Mouse (Mus musculus): Measurements from ENCODE around the gene Slc37a3.

Gene Slc37a3

DNA sequence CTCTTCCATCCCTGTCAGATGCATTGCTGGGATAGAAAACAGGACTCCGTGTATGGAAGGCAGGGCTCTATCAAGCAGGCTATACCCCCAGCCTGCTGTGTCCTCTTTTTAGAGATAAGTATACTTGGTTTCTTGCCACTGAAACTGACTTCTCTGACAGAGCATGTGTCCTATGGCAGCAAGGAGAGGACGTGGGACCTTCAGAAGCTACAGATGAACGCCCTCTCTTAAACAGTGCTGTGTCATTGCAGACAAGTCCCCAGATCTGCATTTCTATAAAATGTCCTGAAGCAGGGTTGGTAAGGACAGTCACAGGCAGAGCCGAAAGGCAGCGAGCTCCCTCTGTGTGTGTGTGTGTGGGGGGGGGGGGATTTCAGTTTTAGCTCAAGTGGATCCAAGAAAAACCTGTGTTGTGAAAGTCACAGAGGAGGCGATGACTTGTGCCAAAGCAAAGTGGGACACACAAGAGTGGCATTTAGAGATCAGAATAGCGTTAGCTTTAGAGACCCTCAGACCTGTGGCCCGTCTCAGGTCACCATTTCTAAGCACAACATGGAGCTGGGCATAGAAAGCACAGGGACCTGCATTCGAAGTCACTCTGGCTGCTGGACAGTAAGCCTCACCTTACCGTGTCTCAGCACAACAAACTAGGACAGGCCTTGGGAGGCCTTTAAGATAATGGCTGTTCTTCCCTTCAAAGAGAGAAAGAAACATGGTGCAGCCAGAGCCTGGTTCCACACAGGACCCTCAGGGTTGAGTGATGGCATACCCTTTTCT is 59.4 kb downstream of the Slc37a3 start:
- DNase-seq = no peak

DNA sequence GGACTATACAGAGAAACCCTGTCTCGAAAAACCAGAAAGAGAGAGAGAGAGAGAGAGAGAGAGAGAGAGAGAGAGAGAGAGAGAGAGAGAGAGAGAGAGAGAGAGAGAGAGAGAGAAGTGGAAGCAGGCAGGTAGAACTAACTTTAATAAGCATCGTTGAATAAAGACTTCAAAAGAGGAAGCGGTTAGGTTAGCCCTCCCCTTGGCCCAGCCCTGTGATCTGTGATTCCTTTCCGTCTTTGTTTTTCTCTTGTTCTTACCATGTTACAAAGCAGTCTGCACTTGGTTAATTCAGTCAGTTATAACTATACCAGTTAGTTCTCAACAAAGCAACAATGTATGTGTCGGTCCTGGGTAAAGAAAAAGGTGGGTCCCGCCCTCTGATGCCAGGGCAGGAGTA is 61.4 kb downstream of the Slc37a3 start:
- no peak for DNase-seq

DNA sequence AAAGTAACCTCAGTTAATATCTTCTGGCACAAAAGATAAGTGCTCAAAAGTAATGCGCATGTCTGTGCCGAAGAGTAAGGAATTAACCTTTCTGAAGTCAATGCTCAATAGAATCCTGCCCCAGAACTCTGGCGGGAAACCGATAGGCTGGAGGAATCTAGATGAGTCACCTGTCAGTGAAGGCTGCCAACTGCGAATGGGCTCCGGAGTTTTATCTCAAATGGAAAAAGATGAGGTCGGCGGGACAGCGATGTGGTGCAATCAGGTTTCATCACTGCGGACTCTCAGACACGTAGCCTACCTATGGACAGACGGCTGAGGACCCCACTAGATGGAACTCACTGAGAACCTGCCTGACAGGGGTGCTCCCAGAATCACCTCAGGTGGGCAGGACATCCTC is 63.0 kb downstream of the Slc37a3 start:
- DNase-seq = no peak

DNA sequence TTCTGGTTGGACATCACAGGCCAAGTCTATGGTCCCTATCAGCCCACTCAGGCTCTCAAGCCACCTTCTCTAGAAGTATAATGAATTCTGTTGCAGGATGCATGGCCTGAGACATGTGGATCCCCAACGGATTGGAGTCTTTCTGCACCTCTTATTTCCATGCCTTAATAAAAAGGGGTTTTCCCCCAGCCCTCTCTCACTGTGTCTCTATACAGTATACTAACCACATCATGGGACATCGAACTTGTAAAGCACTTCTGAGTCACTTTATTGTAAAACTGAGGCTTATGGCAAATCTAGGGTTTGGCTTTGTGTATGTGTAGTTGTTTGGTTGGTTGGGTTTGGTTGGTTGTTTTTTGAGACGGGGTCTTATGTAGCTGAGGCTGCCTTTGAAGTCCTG is 65.7 kb downstream of the Slc37a3 start:
- no peak for DNase-seq

DNA sequence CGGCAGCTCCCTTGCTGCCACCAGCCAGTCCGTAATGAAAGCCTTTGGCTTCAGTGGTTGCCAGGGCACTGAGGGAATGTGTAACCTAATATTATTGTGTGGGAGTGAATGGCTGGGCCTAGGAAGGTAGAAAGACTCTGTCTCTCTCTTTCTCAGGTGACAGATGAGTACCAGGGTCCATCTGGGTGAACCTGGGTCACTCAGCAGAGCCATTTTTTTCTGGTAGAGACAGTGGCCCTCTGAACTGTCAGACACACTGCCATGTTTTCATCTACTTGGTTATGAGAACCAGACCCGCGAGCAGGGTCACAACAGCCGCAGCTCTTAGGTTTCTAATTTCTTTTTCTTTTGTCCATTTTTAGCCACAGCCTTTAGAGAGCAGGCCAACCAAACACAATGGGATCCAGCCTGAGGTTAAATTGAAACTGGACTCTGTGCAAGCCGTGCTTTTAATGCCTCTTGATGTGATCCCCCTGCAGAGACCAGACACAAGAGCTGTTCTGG is 73.1 kb downstream of the Slc37a3 start:
- no peak for DNase-seq

DNA sequence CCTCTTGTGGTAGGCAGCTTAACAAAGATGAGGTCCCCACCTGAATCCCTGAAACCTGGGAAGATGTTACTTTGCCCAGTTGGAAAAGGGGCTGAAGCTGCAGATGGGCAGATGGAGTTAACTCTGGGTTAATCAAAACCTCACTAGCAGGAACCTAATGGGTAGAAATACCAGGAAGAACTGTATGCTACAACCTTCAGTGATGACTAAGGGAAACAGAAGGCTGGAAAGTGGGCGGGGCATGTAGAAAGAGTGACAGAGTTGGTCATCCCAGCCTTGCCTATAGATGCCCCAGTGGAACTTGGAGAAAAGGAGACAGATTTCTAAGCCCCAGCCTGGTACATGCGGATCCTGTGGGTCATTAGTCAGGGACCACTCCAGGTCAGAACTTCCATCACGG is 76.0 kb downstream of the Slc37a3 start:
- DNase-seq = no peak

DNA sequence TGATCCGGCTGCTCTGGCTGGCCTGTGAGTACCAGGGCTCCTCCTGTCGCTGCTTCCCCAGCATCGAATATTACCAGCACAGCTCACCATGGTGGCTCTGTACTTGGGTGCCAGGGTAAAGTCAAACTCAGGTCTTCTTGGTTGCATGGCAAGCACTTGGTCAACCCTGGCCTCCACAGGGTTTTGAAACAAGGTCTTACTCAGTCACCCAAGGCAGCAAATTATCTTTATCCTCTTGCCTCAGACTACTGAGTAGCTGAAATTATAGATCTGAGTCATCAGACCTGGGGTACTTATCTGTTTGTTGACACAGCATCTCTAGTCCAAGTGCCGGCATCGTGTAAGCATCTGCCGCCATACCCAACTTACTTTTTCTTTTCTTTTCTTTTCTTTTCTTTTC is 80.4 kb downstream of the Slc37a3 start:
- DNase-seq = no peak

DNA sequence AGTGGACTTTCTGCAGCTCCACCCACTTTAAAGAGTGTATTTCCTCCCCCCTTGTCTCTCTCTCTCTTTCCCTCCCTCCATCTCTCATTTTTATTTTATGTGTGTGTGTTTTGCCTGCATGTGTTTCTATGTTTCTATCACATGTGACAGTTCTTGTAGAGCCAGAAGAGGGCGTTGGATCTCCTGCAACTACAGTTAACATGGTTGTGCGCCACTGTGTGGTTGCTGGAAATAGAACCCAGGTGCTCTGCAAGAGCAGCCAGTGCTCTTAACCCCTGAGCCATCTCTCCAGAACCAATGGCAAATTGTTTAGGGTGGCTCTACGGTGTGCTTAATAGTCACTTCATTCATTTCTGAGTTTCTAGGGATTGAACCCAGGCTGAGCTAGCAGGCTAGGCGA is 81.0 kb downstream of the Slc37a3 start:
- no peak for DNase-seq

DNA sequence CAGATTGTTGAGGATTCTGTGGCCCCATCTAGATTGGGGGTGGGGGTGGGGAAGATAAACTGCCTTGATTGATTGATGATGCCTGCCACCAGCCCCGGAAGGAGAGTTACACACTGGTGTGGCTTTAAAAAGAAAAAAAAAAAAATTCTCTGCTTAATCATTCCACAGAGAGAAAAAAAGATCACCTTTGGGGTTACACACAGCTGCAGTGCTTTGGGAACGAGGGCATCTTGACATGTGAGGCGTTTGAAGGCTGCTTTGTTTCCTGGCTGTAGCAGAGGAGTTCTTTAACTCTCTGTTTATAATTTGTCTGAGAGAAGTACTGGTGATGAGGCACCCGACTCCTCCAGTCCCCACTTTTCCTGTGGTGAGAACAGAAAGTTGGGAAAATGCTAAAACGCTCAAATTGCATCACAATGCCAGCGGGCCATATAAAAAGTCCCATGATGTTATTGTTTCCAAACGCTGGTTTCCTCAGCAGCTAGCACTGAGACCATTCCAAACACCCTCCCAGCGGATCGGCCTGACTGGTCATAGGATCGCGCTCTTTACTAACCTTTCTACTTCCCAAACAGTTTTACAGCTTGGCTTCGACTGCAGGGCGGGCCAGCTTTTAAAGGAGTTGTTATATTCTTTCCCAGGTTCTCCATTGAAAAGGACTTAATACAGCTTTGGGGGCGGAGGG is 81.6 kb downstream of the Slc37a3 start:
- no peak for DNase-seq

DNA sequence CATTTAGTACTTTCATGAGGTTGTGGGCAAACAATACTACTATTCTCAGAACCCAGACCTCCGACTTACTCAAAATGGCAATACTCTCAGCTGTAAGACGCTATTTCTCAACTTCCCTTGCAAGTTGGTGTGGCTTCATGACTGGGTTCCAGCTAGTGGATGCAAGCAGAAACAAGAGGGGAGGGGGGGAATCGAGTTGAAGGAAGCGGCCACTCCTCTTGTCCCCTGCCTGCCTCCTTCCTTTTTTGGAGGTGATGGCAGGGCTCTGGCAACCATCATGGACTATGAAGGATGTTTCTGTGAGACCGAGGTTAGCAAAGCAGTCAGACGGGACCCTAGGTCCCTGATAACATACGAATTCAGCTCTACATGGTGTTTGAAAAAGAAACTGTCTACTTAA is 87.8 kb downstream of the Slc37a3 start:
- no peak for DNase-seq

DNA sequence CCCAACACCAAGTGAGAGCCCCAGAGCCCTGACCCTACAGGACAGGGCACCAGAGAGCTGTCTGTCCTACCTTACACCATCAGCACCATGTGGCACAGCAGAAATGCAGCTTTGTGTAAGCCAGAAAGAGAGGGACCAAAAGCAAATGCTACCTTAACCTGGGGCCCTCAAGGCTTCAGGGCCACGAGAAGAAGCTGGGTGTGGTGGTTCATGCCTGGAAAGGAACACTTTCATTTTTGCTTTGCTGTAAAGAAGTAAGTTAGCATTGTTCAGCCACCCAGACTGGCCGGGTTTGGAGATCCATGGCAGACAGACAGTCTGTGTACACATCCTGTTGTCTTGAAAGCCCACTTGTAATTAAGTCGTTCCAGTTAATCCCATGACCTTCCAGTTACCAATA is 89.7 kb downstream of the Slc37a3 start:
- DNase-seq = no peak

DNA sequence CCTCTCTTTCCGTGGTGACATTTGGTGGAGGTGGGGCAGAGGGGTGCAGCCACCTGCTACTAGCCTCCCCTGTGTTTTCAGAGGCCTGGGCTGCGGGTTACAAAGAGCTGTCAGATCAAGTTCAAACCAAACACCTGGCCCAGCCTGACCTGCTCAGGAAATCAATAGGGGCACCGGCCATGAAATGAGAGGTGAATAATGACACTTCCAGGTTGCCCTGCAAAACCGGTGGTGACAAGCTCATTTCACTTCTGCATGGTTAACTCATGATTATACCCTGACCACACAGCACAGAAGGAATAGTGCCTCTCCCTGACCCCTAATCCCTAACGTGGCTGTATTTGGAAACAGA is 90.8 kb downstream of the Slc37a3 start:
- no peak for DNase-seq

DNA sequence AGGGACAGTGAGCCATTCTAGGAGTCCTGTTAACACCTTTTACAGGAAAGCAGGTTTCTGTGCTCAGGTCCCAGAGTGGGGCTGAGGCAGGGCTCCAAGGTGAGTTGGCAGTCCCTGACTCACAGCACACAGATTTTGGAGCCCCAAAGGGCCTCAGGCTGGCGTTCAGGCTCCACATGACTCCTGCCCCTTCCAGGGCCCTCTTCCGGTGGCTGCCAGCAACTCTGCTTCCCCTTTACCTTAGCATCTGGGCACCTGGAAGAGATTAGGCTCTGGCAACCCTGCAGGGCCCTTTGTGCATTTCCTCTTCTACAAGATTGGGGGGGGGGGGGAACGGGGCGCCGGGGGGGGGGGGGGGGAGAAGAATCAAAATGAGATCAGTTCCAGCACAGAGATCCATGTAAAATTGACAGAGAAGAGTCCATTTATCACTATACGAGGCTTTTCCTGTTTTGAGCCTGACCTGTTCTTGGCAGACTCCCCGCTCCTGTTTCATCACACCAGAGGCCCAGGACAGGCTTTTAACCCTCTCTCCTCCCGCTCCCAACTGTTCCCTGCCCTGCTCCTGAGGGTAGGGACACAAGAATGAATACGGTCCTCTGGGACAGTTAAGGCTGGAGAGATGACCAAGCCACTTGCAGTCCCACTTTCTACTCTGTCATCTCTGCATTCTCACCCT is 91.3 kb downstream of the Slc37a3 start:
- peak; percentile 33 to 43 for DNase-seq

DNA sequence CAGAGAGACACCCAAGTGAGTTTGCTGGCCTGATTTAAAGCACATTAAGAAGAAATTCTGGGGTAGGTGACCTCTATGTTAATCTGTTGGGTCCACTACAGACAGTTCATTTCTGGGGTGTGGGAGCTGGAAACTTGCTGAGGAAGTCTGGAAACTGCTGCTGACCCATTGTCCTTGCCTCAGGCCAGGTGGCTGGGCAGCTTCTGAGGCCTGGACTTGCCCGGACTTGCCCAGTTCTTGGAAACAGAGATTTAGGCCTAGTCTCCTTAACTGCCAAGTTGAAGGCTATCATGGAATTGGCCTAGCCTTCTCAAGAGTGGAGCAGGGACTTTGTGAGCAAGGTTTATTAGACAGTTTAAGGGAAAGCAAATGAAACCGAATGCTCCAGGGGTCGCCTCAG is 92.6 kb downstream of the Slc37a3 start:
- DNase-seq = no peak
